Mouse (Mus musculus): ENCODE data around the gene Kcnk18.

Gene Kcnk18

GRCm38 (mm10) chr19:59282001-59282400 lies 63.0 kb downstream of the Kcnk18 start:
- no peak for DNase-seq (ENCODE audit: low spot score in 2 of 2)
